Mouse (Mus musculus): ENCODE data around the gene Gm17324. TPM values are rescaled to one million over a fixed set of nuclear protein-coding genes. Genes with fewer than 3 reads are reported as not detected.

The Gm17324 gene
- polyA plus RNA-seq (2014; fragmentation: Illumina TruSeq; extraction: RNeasy Lipid Tissue Mini Kit (QIAGEN cat#74804); ENCODE audit: low read depth, low replicate concordance): not detected

DNA sequence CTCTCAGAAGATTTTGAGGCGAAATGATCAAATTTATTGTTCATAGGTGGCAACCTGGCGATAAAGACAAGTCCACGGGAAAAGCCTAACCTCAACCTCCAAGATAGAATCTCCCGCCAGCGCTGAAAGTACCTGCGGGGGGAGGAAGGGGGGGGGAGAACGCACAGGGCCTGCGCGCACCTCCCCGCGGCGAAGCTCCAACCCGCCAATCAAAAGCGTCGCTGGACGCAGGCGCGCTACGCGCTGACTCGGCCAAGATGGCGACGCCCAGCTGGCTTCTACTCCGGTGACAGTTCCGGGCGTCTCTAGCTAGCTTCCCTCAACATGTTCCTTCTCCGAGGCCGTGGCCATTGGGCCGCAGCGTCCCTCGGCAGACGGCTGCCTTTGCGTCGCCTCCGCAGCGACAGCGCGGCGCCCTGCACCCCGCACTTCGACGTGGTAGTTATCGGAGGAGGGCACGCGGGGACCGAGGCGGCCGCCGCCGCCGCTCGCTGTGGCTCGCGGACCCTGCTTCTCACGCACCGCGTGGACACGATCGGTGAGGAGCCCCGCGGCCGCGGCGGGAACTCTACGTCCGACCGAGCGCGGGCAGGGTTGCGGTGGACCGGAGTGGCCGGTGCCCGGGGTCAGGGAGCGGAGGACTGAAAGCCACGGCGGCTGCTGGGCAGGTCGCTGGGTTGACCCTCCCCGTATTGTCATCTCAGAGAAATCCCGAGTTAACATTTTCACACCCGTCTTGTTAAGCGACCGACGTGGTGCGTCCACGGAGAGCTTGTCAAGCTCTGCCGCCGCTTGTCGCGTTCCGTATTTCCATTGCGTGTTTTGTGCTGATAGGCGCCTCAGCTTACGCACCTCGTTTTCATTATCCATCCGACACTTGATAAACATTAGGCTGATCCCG is at the start of gene Gm17324, which contains the start of gene Mto1:
Gene Gm17324, minus strand, starts transcription at position 814 of the 901 bp plus-strand sequence.
Gene Mto1, plus strand, starts transcription at position 236 of the 901 bp plus-strand sequence.

GRCm38 (mm10) chr9:78488890-78489420 is 40.4 kb upstream of the Gm17324 start, which contains the start of gene Eef1a1:
Eef1a1 (minus strand) TSS chr9:78489151.

GRCm38 (mm10) chr9:78442579-78443392 is 5.8 kb downstream of the Gm17324 start, which contains the start of gene Cgas:
Cgas (minus strand) TSS chr9:78443237.

Other genes with a start within 250 kb of the Gm17324 start
- 1.8 TPM for gene Gsta1, start 218.1 kb downstream of the Gm17324 start, polyA plus RNA-seq (2014; fragmentation: Illumina TruSeq; extraction: RNeasy Lipid Tissue Mini Kit (QIAGEN cat#74804); ENCODE audit: low read depth, low replicate concordance)
- gene Gm3776, start 191.7 kb downstream of the Gm17324 start, polyA plus RNA-seq (2014; fragmentation: Illumina TruSeq; extraction: RNeasy Lipid Tissue Mini Kit (QIAGEN cat#74804); ENCODE audit: low read depth, low replicate concordance): not detected
- not detected for gene Gm10639, start 158.9 kb downstream of the Gm17324 start, polyA plus RNA-seq (2014; fragmentation: Illumina TruSeq; extraction: RNeasy Lipid Tissue Mini Kit (QIAGEN cat#74804); ENCODE audit: low read depth, low replicate concordance)
- not detected for gene Omt2a, start 134.0 kb downstream of the Gm17324 start, polyA plus RNA-seq (2014; fragmentation: Illumina TruSeq; extraction: RNeasy Lipid Tissue Mini Kit (QIAGEN cat#74804); ENCODE audit: low read depth, low replicate concordance)
- gene Omt2b, start 121.2 kb downstream of the Gm17324 start, polyA plus RNA-seq (2014; fragmentation: Illumina TruSeq; extraction: RNeasy Lipid Tissue Mini Kit (QIAGEN cat#74804); ENCODE audit: low read depth, low replicate concordance): not detected
- gene Gsta2, start 93.0 kb downstream of the Gm17324 start, polyA plus RNA-seq (2014; fragmentation: Illumina TruSeq; extraction: RNeasy Lipid Tissue Mini Kit (QIAGEN cat#74804); ENCODE audit: low read depth, low replicate concordance): 43.6 TPM
- 0.83 TPM for gene Dppa5a, start 80.6 kb downstream of the Gm17324 start, polyA plus RNA-seq (2014; fragmentation: Illumina TruSeq; extraction: RNeasy Lipid Tissue Mini Kit (QIAGEN cat#74804); ENCODE audit: low read depth, low replicate concordance)
- gene Ooep, start 70.1 kb downstream of the Gm17324 start, polyA plus RNA-seq (2014; fragmentation: Illumina TruSeq; extraction: RNeasy Lipid Tissue Mini Kit (QIAGEN cat#74804); ENCODE audit: low read depth, low replicate concordance): not detected
- gene Ddx43, start 53.0 kb downstream of the Gm17324 start, polyA plus RNA-seq (2014; fragmentation: Illumina TruSeq; extraction: RNeasy Lipid Tissue Mini Kit (QIAGEN cat#74804); ENCODE audit: low read depth, low replicate concordance): 44.6 TPM
- gene Cgas, start 5.5 kb downstream of the Gm17324 start, polyA plus RNA-seq (2014; fragmentation: Illumina TruSeq; extraction: RNeasy Lipid Tissue Mini Kit (QIAGEN cat#74804); ENCODE audit: low read depth, low replicate concordance): 0.35 TPM
- gene Mto1, start 578 bp downstream of the Gm17324 start, polyA plus RNA-seq (2014; fragmentation: Illumina TruSeq; extraction: RNeasy Lipid Tissue Mini Kit (QIAGEN cat#74804); ENCODE audit: low read depth, low replicate concordance): 21.2 TPM
- 1,778 TPM for gene Eef1a1, start 40.4 kb upstream of the Gm17324 start, polyA plus RNA-seq (2014; fragmentation: Illumina TruSeq; extraction: RNeasy Lipid Tissue Mini Kit (QIAGEN cat#74804); ENCODE audit: low read depth, low replicate concordance)
- 2.7 TPM for gene Slc17a5, start 139.3 kb upstream of the Gm17324 start, polyA plus RNA-seq (2014; fragmentation: Illumina TruSeq; extraction: RNeasy Lipid Tissue Mini Kit (QIAGEN cat#74804); ENCODE audit: low read depth, low replicate concordance)
- gene Cd109, start 166.8 kb upstream of the Gm17324 start, polyA plus RNA-seq (2014; fragmentation: Illumina TruSeq; extraction: RNeasy Lipid Tissue Mini Kit (QIAGEN cat#74804); ENCODE audit: low read depth, low replicate concordance): 37.7 TPM